Mouse (Mus musculus) embryonic facial prominence, embryonic 14.5 days (tissue): ENCODE results near the gene Omp. TPM values are rescaled to one million over a fixed set of nuclear protein-coding genes. Genes with fewer than 3 reads are reported as not detected.

Experiments
- ATAC-seq: fragments of 200-750 bp; cut with Nextera tagmentation; 2 replicates; pipeline ENCODE4 v1.8.0; 2017; ENCODE audit warnings: low read depth, moderate number of reproducible peaks, moderate TSS enrichment
- DNase-seq: peaks from one replicate; pipeline ENCODE4 v3.0.0-alpha.2; 2015; ENCODE audit warnings: low spot score
- H3K27ac ChIP-seq: fragments of 300-500 bp; sonication (generic); replicated peaks from 2 replicates; pipeline ENCODE4 v1.5.1; 2014; ENCODE audit warnings: low read depth, mild to moderate bottlenecking, low read length, moderate library complexity
- H3K27me3 ChIP-seq: fragments of 300-500 bp; sonication (generic); replicated peaks from 2 replicates; pipeline ENCODE4 v1.6.1; 2014; ENCODE audit warnings: low read length; ENCODE audit not compliant: control insufficient read depth, insufficient read depth
- H3K36me3 ChIP-seq: fragments of 300-500 bp; sonication (generic); 2 replicates; pipeline ENCODE4 v1.6.1; 2014; ENCODE audit warnings: low read length, mixed read lengths; ENCODE audit not compliant: control insufficient read depth, insufficient read depth
- H3K4me1 ChIP-seq: fragments of 300-500 bp; sonication (generic); 2 replicates; pipeline ENCODE4 v1.6.1; 2014; ENCODE audit warnings: antibody characterized with exemption, low read length; ENCODE audit not compliant: control insufficient read depth, insufficient read depth
- H3K4me2 ChIP-seq: fragments of 300-500 bp; sonication (generic); 2 replicates; pipeline ENCODE4 v1.6.1; 2014; ENCODE audit warnings: low read depth, mild to moderate bottlenecking, low read length, moderate library complexity, mixed read lengths
- H3K4me3 ChIP-seq: fragments of 300-500 bp; sonication (generic); 2 replicates; pipeline ENCODE4 v1.5.1; 2014; ENCODE audit warnings: low read depth, mild to moderate bottlenecking, low read length
- H3K9ac ChIP-seq: fragments of 300-500 bp; sonication (generic); 2 replicates; pipeline ENCODE4 v1.6.1; 2014; ENCODE audit warnings: low read depth, mild to moderate bottlenecking, low read length, moderate library complexity, mixed read lengths
- H3K9me3 ChIP-seq: fragments of 300-500 bp; sonication (generic); 2 replicates; pipeline ENCODE4 v1.6.1; 2016; ENCODE audit warnings: low read length; ENCODE audit not compliant: control insufficient read depth
- WGBS: fragments of 180-500 bp; shearing (Covaris S2); extraction: QIAGEN DNeasy Blood & Tissue Kit; methylation state at CpG from one replicate; pipeline ENCODE4 v1.1.7; 2014; 5-methylcytosine and 5-hydroxymethylcytosine counted together
- polyA plus RNA-seq: library from polyadenylated mRNA; unstranded; fragments of >200 nt; fragmentation: Nextera tagmentation; extraction: Ambion mirVana; gene quantifications from 2 replicates; pipeline ENCODE4 v1.2.1, GENCODE M21; 2014

Omp gene
- 2.7 and 4.8 TPM in 2 replicates for polyA plus RNA-seq

DNA sequence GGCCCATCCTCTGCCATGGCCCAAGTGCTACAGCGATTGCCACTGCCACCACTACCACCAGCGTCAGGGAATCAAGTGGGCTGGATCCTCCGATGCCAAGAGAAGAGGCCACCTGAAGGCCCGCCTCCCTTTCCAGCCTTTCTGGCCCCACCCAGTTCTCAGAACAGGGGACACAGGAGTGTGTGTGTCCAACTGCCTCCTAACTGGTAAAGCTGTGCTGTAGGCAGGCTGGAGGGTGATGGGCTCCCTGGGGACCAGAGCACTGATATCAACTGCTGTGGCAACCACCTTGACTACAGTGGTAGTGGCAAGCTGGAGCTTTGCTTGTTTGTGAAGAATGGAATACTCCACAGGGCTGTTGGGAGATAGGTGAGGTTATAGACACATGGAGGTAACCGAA lies at the start of gene Omp:
Gene Omp (minus strand): TSS at position 101 of the 400 bp plus-strand sequence.
- H3K4me1 ChIP-seq, result 0 out of 2 replicates have a peak, but pooled peaks cover 3% of the 10 kb centered on the region
- ATAC-seq (peak; percentile 19; the same call in 1 of the 2 replicates), DNase-seq (no peak)
- WGBS, result 95% methylated on average over 3 of the region's 5 CpGs
- no peak within 1 kb of the TSS for H3K4me2 ChIP-seq
- no peak within 1 kb of the TSS for H3K27ac ChIP-seq
- no peaks in the 10 kb centered on the region for H3K9me3 ChIP-seq
- H3K9ac ChIP-seq, result no peak within 1 kb of the TSS; the same call in 1 of the 2 replicates
- no peaks in the 10 kb centered on the region for H3K36me3 ChIP-seq
- H3K27me3 ChIP-seq, result no peaks in the 10 kb centered on the region
- no peak within 1 kb of the TSS for H3K4me3 ChIP-seq

DNA sequence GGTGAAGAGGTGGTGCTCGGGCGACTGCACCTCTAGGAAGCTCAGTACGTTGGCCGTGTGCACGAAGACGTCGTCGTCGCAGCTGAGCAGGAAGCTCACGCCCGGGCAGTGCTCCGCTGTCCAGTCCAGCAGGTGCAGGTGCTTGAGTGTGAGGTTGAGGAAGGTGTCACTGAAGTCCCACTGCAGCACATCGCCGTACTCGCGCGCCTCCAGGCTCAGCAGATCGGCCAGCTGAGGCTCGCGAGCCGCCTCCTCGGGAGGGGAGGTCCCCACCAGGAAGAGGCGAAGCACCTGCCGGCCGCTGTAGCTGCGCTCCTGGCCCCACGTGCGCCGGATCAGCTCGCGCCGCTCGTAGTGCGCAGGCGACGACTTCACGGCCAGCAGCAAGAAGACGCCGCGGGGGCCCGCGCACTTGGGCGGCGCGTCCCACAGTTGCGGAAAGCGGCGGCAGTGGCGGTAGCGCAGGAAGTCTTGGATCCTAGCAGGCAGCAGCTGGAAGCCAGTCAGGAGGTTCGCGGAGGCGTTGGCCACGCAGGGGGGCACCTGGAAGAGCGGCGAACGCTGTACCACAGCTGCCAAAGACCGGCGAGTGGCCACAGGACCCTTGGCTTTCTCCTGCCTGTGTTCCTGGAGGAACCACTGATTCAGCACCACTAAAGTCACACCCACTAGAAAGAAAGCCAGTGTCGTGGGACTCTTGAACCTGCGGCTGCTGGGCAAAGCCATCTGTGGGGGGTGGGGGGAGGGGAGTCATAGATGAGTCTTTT lies 48.9 kb upstream of the Omp start:
- 7% methylated on average over 20 of the region's 61 CpGs for WGBS
- peak overlapping the region; percentile 73 for H3K4me2 ChIP-seq
- H3K36me3 ChIP-seq, result no peaks in the 10 kb centered on the region
- DNase-seq (no peak), ATAC-seq (peak; percentile 47)
- 0 out of 2 replicates have a peak overlapping the region, but pooled peaks have one; percentile 16 for H3K9ac ChIP-seq
- peaks cover 45% of the 10 kb centered on the region for H3K27me3 ChIP-seq
- H3K4me3 ChIP-seq, result peak overlapping the region; percentile 38
- H3K9me3 ChIP-seq, result no peaks in the 10 kb centered on the region
- no peak overlapping the region for H3K27ac ChIP-seq
- peaks cover 6% of the 10 kb centered on the region for H3K4me1 ChIP-seq

DNA sequence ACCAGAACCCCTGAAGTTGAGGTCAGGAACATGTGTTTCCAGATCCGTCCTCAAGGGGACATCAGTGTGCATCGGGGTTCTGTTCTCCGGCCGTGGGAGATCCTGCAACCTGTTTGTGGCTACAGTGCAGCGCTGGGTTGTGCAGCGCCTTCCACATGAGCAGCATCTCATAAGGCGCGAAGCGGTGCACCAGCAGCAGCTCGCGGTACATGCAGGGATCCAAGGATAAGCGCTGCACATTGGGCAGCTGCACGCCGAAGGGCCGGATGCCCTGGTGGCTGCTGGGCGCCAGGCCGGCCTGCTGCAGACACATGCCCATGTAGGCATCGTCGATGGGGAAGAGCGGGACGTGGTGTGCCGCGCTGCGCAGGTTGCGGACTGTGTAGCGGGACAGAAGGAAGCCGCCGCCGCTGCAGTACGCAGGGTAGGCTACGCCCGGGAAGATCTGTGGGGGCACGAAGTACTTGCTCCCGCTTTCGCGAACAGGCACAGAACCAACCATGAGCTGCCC lies 48.3 kb upstream of the Omp start:
- DNase-seq (no peak), ATAC-seq (peak; percentile 56; the same call in 1 of the 2 replicates)
- H3K36me3 ChIP-seq, result no peaks in the 10 kb centered on the region
- H3K4me1 ChIP-seq, result peaks cover 6% of the 10 kb centered on the region
- peaks cover 45% of the 10 kb centered on the region for H3K27me3 ChIP-seq
- no peak overlapping the region for H3K27ac ChIP-seq
- no peaks in the 10 kb centered on the region for H3K9me3 ChIP-seq
- H3K9ac ChIP-seq, result no peak overlapping the region
- H3K4me2 ChIP-seq, result peak overlapping the region; percentile 73
- peak overlapping the region; percentile 38 for H3K4me3 ChIP-seq
- 6% methylated on average over 36 of the region's 36 CpGs for WGBS

DNA sequence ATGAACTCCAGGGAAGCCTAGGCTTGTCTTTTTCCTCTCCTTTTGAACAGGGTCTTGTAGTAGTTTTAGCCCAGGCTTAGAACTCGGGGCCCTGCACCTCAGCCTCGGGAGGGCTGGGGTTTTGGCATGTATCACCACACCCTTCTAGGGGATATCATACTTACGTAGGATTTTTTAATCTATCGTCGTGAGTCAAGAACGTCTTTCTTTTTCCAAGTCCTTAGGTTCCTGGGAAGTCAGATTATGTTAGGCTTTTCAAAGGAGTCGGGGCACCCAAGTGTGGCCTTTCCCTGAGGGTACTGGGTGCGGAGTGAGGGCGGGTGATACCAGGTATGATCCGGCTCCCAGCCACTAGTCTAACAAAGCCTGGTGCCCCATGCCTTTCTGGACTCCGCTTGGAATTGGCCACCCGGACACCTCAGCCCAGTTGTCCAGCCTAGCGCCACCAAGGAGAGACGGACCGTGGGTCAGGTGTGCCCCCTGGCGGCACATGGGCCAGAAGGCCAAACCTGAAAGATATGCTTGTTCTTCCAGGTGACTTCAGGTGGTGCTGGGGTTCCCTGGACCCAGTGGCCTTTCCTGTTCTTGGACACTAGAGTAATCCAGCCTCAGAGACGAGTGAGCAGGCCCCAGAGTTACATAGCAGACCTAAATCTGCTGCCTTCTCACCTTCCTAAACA lies 46.4 kb upstream of the Omp start:
- peaks cover 45% of the 10 kb centered on the region for H3K27me3 ChIP-seq
- 63% methylated on average over 17 of the region's 17 CpGs for WGBS

GRCm38 (mm10) chr7:98190578-98190977 lies 45.3 kb upstream of the Omp start:
- H3K4me2 ChIP-seq, result no peak overlapping the region
- peaks cover 38% of the 10 kb centered on the region for H3K27me3 ChIP-seq
- H3K4me1 ChIP-seq, result peaks cover 6% of the 10 kb centered on the region
- H3K27ac ChIP-seq, result no peak overlapping the region
- H3K36me3 ChIP-seq, result no peaks in the 10 kb centered on the region
- ATAC-seq (no peak), DNase-seq (no peak)
- H3K9me3 ChIP-seq, result no peaks in the 10 kb centered on the region
- H3K9ac ChIP-seq, result no peak overlapping the region
- no peak overlapping the region for H3K4me3 ChIP-seq
- 76% methylated on average over 1 of the region's 1 CpGs for WGBS

More for the DNA sequence above, 46.4 kb upstream of the Omp start:
- H3K4me2 ChIP-seq, result no peak overlapping the region
- DNase-seq (no peak), ATAC-seq (no peak)
- no peak overlapping the region for H3K4me3 ChIP-seq
- no peak overlapping the region for H3K27ac ChIP-seq
- H3K4me1 ChIP-seq, result peaks cover 6% of the 10 kb centered on the region
- no peak overlapping the region for H3K9ac ChIP-seq
- H3K36me3 ChIP-seq, result no peaks in the 10 kb centered on the region
- no peaks in the 10 kb centered on the region for H3K9me3 ChIP-seq

DNA sequence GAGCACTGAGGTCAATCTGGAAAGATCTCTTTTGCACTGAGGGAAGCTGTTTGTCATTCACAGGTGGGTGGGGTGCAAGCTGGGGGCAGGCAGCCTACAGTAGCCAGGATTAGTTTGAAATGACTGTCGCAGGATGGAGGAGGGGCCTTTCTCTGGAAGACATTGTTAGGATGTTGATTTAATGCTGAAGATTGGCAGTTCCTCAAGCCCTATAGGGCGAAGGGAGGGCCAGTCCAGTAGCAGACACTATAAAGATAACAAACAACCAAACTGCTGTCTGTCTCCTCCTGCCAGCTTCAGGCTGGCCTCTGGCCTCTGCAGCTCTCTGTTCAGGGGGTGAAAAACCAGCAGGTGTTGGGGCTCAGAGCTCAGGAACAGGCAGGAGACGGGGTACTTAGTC lies 44.4 kb upstream of the Omp start:
- H3K9ac ChIP-seq, result no peak overlapping the region
- no peaks in the 10 kb centered on the region for H3K9me3 ChIP-seq
- ATAC-seq (no peak), DNase-seq (no peak)
- WGBS, result 33% methylated on average over 3 of the region's 3 CpGs
- H3K27ac ChIP-seq, result no peak overlapping the region
- no peak overlapping the region for H3K4me2 ChIP-seq
- H3K4me1 ChIP-seq, result peaks cover 6% of the 10 kb centered on the region
- no peak overlapping the region for H3K4me3 ChIP-seq
- no peaks in the 10 kb centered on the region for H3K36me3 ChIP-seq
- H3K27me3 ChIP-seq, result peaks cover 30% of the 10 kb centered on the region

DNA sequence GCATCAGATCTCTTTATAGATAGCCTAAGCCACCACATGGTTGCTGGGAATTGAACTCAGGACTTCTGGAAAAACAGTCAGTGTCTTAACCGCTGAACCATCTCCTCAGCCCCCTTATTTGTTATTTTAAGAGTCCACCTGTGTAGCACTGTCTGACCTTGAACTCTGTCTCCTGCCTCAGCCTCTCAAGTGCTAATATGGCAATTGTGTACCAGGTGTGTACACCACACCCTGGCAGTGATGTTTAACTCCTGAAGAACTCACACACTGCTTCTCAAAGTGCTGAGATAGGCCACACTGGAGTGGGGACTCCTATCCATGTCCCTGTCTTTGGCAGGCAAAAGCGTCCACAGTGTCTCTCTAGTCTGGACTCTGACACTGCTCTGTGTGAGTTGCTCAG lies 43.4 kb upstream of the Omp start:
- Histone ChIP-seq H3K27ac (no peak overlapping the region), H3K4me1 (no peaks in the 10 kb centered on the region), H3K9ac (no peak overlapping the region), H3K4me2 (no peak overlapping the region), H3K4me3 (no peak overlapping the region), H3K27me3 (peaks cover 19% of the 10 kb centered on the region), H3K9me3 (no peaks in the 10 kb centered on the region), H3K36me3 (no peaks in the 10 kb centered on the region)
- DNase-seq (no peak), ATAC-seq (no peak)
- 85% methylated on average over 2 of the region's 2 CpGs for WGBS

GRCm38 (mm10) chr7:98188238-98188637 lies 42.9 kb upstream of the Omp start:
- no peak for DNase-seq
- peaks cover 15% of the 10 kb centered on the region for H3K27me3 ChIP-seq
- H3K4me3 ChIP-seq, result no peak overlapping the region
- H3K9me3 ChIP-seq, result no peaks in the 10 kb centered on the region
- no peak for ATAC-seq
- no peak overlapping the region for H3K9ac ChIP-seq
- no peak overlapping the region for H3K27ac ChIP-seq
- H3K36me3 ChIP-seq, result no peaks in the 10 kb centered on the region
- WGBS, result 90% methylated on average over 2 of the region's 2 CpGs
- no peaks in the 10 kb centered on the region for H3K4me1 ChIP-seq
- H3K4me2 ChIP-seq, result no peak overlapping the region
